In genomic region chr3:96277800-96278624, GRCm38 (mm10) we compare ENCODE assay signal across 8 mouse cellular contexts. TPM values are rescaled to one million over a fixed set of nuclear protein-coding genes. Genes with fewer than 3 reads are reported as not detected.
A peak's percentile ranks its signal among the peaks of the same experiment; 100 is the strongest.
DNase-seq lines count a peak whose midpoint lies in the region; ATAC-seq lines count a peak whose summit lies in the region.

No protein-coding gene starts in this region.

- no peaks in the 10 kb centered on the region for H3K36me3 ChIP-seq in hindbrain, embryonic 15.5 days

- peak; percentile 98 for ATAC-seq in hindbrain, embryonic 15.5 days (ENCODE audit: low FRiP score, low read depth)

- peak overlapping the region; percentile 90 for H3K4me2 ChIP-seq in hindbrain, embryonic 15.5 days

- H3K27ac ChIP-seq in hindbrain, embryonic 15.5 days (replicated peaks): peak overlapping the region; percentile 94

- under 1% methylated on average over 49 of the region's 49 CpGs for WGBS in hindbrain, embryonic 15.5 days

- H3K27me3 ChIP-seq in hindbrain, embryonic 15.5 days: peaks cover 8% of the 10 kb centered on the region

- H3K4me1 ChIP-seq in hindbrain, embryonic 15.5 days (replicated peaks): peaks cover 12% of the 10 kb centered on the region

- H3K9me3 ChIP-seq in hindbrain, embryonic 15.5 days: no peaks in the 10 kb centered on the region

- H3K4me3 ChIP-seq in hindbrain, embryonic 15.5 days: peak overlapping the region; percentile 64

- peak overlapping the region; percentile 66 for H3K9ac ChIP-seq in hindbrain, embryonic 15.5 days

- peak; percentile 86 for DNase-seq in WW6 (ENCODE audit: low read depth, low spot score)
- DNase-seq in cerebellum, postnatal 36 days: peak; percentile 88
- DNase-seq in frontal cortex, postnatal 36 days (ENCODE audit: low spot score in 2 of 2): peak; percentile 92 to 94
- DNase-seq in left cerebral cortex, adult 11 months (ENCODE audit: low spot score): peak; percentile 90
- peak; percentile 91 for DNase-seq in lung, postnatal 36 days
- DNase-seq in retina, postnatal 1 day: peak; percentile 96
- peak; percentile 97 for DNase-seq in thymus, postnatal 4 days

RNA-seq across cellular contexts. Expression of gene Hist2h2bb, which starts 8.5 kb away (rescaled TPM):
- 3.0 and 4.2 TPM in 2 replicates for polyA plus RNA-seq in hindbrain, embryonic 15.5 days (2015; fragmentation: Nextera tagmentation; extraction: Ambion mirVana)

RNA-seq across cellular contexts. Expression of gene Hist2h3b, which starts 9.6 kb away (rescaled TPM):
- polyA plus RNA-seq in hindbrain, embryonic 15.5 days (2015; fragmentation: Nextera tagmentation; extraction: Ambion mirVana): 12.2 and 19.7 TPM in 2 replicates

RNA-seq across cellular contexts. Expression of gene Hist2h4, which starts 14.9 kb away (rescaled TPM):
- 4.5 and 6.5 TPM in 2 replicates for polyA plus RNA-seq in hindbrain, embryonic 15.5 days (2015; fragmentation: Nextera tagmentation; extraction: Ambion mirVana)

RNA-seq across cellular contexts. Expression of gene Fcgr1, which starts 15.8 kb away (rescaled TPM):
- polyA plus RNA-seq in hindbrain, embryonic 15.5 days (2015; fragmentation: Nextera tagmentation; extraction: Ambion mirVana): 1.4 and 2.3 TPM in 2 replicates

RNA-seq across cellular contexts. Expression of gene Hist2h3c1, which starts 31.5 kb away (rescaled TPM):
- polyA plus RNA-seq in hindbrain, embryonic 15.5 days (2015; fragmentation: Nextera tagmentation; extraction: Ambion mirVana): 0.27 TPM in 1 of 2 replicates, not detected in the other

Comparison
In these comparisons a context has a peak if more than half of its experiments do, and no peak if none do; other contexts are left out.
1. Peak in every context shown above with its lines: DNase-seq, ATAC-seq, H3K4me3 ChIP-seq and H3K27ac ChIP-seq.